Mouse (Mus musculus): ENCODE data around the gene Tssk6. TPM values are rescaled to one million over a fixed set of nuclear protein-coding genes. Genes with fewer than 3 reads are reported as not detected.
"Not testable (repeated sequence)": the region's sequence is repeated elsewhere in the genome, so short reads cannot be mapped to it uniquely, and the experiment has no call there.

The Tssk6 gene
- polyA plus RNA-seq, 1 experiment = 1.3 TPM

GRCm38 (mm10) chr8:69935431-69935830, 33.4 kb downstream of the Tssk6 start:
- Histone ChIP-seq H3K4me3 (replicated peaks) (peak overlapping the region; percentile 76), H3K36me3 (replicated peaks; ENCODE audit: low read length) (peaks cover 79% of the 10 kb centered on the region), H3K4me1 (peaks cover 96% of the 10 kb centered on the region), H3K27me3 (replicated peaks) (no peaks in the 10 kb centered on the region), H3K9me3 (no peaks in the 10 kb centered on the region)
- no peak for TF ChIP-seq GATA1 (IDR thresholded peaks at IDR 0.05; ENCODE audit: borderline replicate concordance, low read length)
- TF ChIP-seq FLI1 (IDR thresholded peaks at IDR 0.05; ENCODE audit: low read length) = no peak

- Histone ChIP-seq H3K4me3 (replicated peaks) (peak overlapping the region; percentile 76), H3K4me1 (peaks cover 96% of the 10 kb centered on the region), H3K36me3 (replicated peaks; ENCODE audit: low read length) (peaks cover 77% of the 10 kb centered on the region), H3K9me3 (no peaks in the 10 kb centered on the region), H3K27me3 (replicated peaks) (no peaks in the 10 kb centered on the region)
- TF ChIP-seq FLI1 (IDR thresholded peaks at IDR 0.05; ENCODE audit: low read length) (no peak), GATA1 (IDR thresholded peaks at IDR 0.05; ENCODE audit: borderline replicate concordance, low read length) (no peak)
Measured at GRCm38 (mm10) chr8:69936050-69936794, 34.2 kb downstream of the Tssk6 start.

GRCm38 (mm10) chr8:69937466-69937865, 35.5 kb downstream of the Tssk6 start:
- Histone ChIP-seq H3K4me3 (replicated peaks) (peak overlapping the region; percentile 53), H3K4me1 (peaks cover 99% of the 10 kb centered on the region), H3K9me3 (no peaks in the 10 kb centered on the region), H3K36me3 (replicated peaks; ENCODE audit: low read length) (peaks cover 79% of the 10 kb centered on the region), H3K27me3 (replicated peaks) (no peaks in the 10 kb centered on the region)
- TF ChIP-seq GATA1 (IDR thresholded peaks at IDR 0.05; ENCODE audit: borderline replicate concordance, low read length) (no peak), FLI1 (IDR thresholded peaks at IDR 0.05; ENCODE audit: low read length) (no peak)

GRCm38 (mm10) chr8:69938245-69938982, 36.4 kb downstream of the Tssk6 start:
- peak; percentile 38; the same call in 1 of the 3 replicates for TF ChIP-seq GATA1 (IDR thresholded peaks at IDR 0.05; ENCODE audit: borderline replicate concordance, low read length)
- TF ChIP-seq FLI1 (IDR thresholded peaks at IDR 0.05; ENCODE audit: low read length) = no peak
- H3K4me3 ChIP-seq (replicated peaks) = peak overlapping the region; percentile 74
- H3K36me3 ChIP-seq (replicated peaks; ENCODE audit: low read length) = peaks cover 78% of the 10 kb centered on the region
- peaks cover 98% of the 10 kb centered on the region for H3K4me1 ChIP-seq
- no peaks in the 10 kb centered on the region for H3K9me3 ChIP-seq
- H3K27me3 ChIP-seq (replicated peaks) = no peaks in the 10 kb centered on the region

- no peaks in the 10 kb centered on the region for H3K9me3 ChIP-seq
- H3K27me3 ChIP-seq (replicated peaks) = no peaks in the 10 kb centered on the region
- peak overlapping the region; percentile 78 for H3K4me3 ChIP-seq (replicated peaks)
- H3K4me1 ChIP-seq = peaks cover 98% of the 10 kb centered on the region
- peaks cover 79% of the 10 kb centered on the region for H3K36me3 ChIP-seq (replicated peaks; ENCODE audit: low read length)
- TF ChIP-seq GATA1 (IDR thresholded peaks at IDR 0.05; ENCODE audit: borderline replicate concordance, low read length) (no peak), FLI1 (IDR thresholded peaks at IDR 0.05; ENCODE audit: low read length) (no peak)
Measured at GRCm38 (mm10) chr8:69939633-69940032, 37.6 kb downstream of the Tssk6 start.

GRCm38 (mm10) chr8:69940386-69940785, 38.4 kb downstream of the Tssk6 start:
- Histone ChIP-seq H3K4me3 (replicated peaks) (peak overlapping the region; percentile 78), H3K27me3 (replicated peaks) (no peaks in the 10 kb centered on the region), H3K9me3 (no peaks in the 10 kb centered on the region), H3K36me3 (replicated peaks; ENCODE audit: low read length) (peaks cover 77% of the 10 kb centered on the region), H3K4me1 (peaks cover 98% of the 10 kb centered on the region)
- TF ChIP-seq GATA1 (IDR thresholded peaks at IDR 0.05; ENCODE audit: borderline replicate concordance, low read length) (no peak), FLI1 (IDR thresholded peaks at IDR 0.05; ENCODE audit: low read length) (no peak)

- not testable (repeated sequence) for H3K4me3 ChIP-seq (replicated peaks); H3K9me3 ChIP-seq; H3K27me3 ChIP-seq (replicated peaks)
- Histone ChIP-seq H3K4me1 (peaks cover 92% of the 10 kb centered on the region), H3K36me3 (replicated peaks; ENCODE audit: low read length) (peaks cover 77% of the 10 kb centered on the region)
Measured at GRCm38 (mm10) chr8:69942495-69942894, 40.5 kb downstream of the Tssk6 start.

GRCm38 (mm10) chr8:69950300-69950699, 48.3 kb downstream of the Tssk6 start:
- no peak overlapping the region for H3K4me3 ChIP-seq (replicated peaks)
- no peaks in the 10 kb centered on the region for H3K27me3 ChIP-seq (replicated peaks)
- peaks cover 90% of the 10 kb centered on the region for H3K4me1 ChIP-seq
- no peak for TF ChIP-seq GATA1 (IDR thresholded peaks at IDR 0.05; ENCODE audit: borderline replicate concordance, low read length)
- no peak for TF ChIP-seq FLI1 (IDR thresholded peaks at IDR 0.05; ENCODE audit: low read length)
- no peaks in the 10 kb centered on the region for H3K9me3 ChIP-seq
- H3K36me3 ChIP-seq (replicated peaks; ENCODE audit: low read length) = peaks cover 74% of the 10 kb centered on the region

Other genes with a start within 250 kb of the Tssk6 start
- gene Zfp964, start 247.7 kb upstream of the Tssk6 start, polyA plus RNA-seq (2012; ENCODE audit: insufficient read depth, low replicate concordance) = not detected in 2 replicates
- 0.32 TPM in 1 of 2 replicates, not detected in the other for gene Zfp869, start 191.5 kb upstream of the Tssk6 start, polyA plus RNA-seq (2012; ENCODE audit: insufficient read depth, low replicate concordance)
- gene Zfp963, start 152.2 kb upstream of the Tssk6 start, polyA plus RNA-seq (2012; ENCODE audit: insufficient read depth, low replicate concordance) = 0.22 TPM in 1 of 2 replicates, not detected in the other
- not detected in 2 replicates for gene Gm20422, start 127.3 kb upstream of the Tssk6 start, polyA plus RNA-seq (2012; ENCODE audit: insufficient read depth, low replicate concordance)
- 21.5 and 34.8 TPM in 2 replicates for gene Atp13a1, start 111.0 kb upstream of the Tssk6 start, polyA plus RNA-seq (2012; ENCODE audit: insufficient read depth, low replicate concordance)
- not detected in 2 replicates for gene Zfp866, start 111.0 kb upstream of the Tssk6 start, polyA plus RNA-seq (2012; ENCODE audit: insufficient read depth, low replicate concordance)
- gene Gmip, start 93.5 kb upstream of the Tssk6 start, polyA plus RNA-seq (2012; ENCODE audit: insufficient read depth, low replicate concordance) = 7.0 and 14.6 TPM in 2 replicates
- 0.08 TPM in 1 of 2 replicates, not detected in the other for gene Lpar2, start 79.8 kb upstream of the Tssk6 start, polyA plus RNA-seq (2012; ENCODE audit: insufficient read depth, low replicate concordance)
- 1.7 TPM in 1 of 2 replicates, not detected in the other for gene Pbx4, start 69.7 kb upstream of the Tssk6 start, polyA plus RNA-seq (2012; ENCODE audit: insufficient read depth, low replicate concordance)
- gene Cilp2, start 14.5 kb upstream of the Tssk6 start, polyA plus RNA-seq (2012; ENCODE audit: insufficient read depth, low replicate concordance) = 0.20 TPM in 1 of 2 replicates, not detected in the other
- gene Ndufa13, start 374 bp downstream of the Tssk6 start, polyA plus RNA-seq (2012; ENCODE audit: insufficient read depth, low replicate concordance) = 31.7 and 195 TPM in 2 replicates
- gene Yjefn3, start 528 bp downstream of the Tssk6 start, polyA plus RNA-seq (2012; ENCODE audit: insufficient read depth, low replicate concordance) = 4.7 and 13.7 TPM in 2 replicates
- gene Gatad2a, start 94.2 kb downstream of the Tssk6 start, polyA plus RNA-seq (2012; ENCODE audit: insufficient read depth, low replicate concordance) = 83.9 and 88.5 TPM in 2 replicates
- gene Mau2, start 140.6 kb downstream of the Tssk6 start, polyA plus RNA-seq (2012; ENCODE audit: insufficient read depth, low replicate concordance) = 6.5 and 11.5 TPM in 2 replicates
- 38.9 and 42.3 TPM in 2 replicates for gene Sugp1, start 140.6 kb downstream of the Tssk6 start, polyA plus RNA-seq (2012; ENCODE audit: insufficient read depth, low replicate concordance)
- gene Tm6sf2, start 170.7 kb downstream of the Tssk6 start, polyA plus RNA-seq (2012; ENCODE audit: insufficient read depth, low replicate concordance) = 0.34 TPM in 1 of 2 replicates, not detected in the other
- gene Hapln4, start 181.3 kb downstream of the Tssk6 start, polyA plus RNA-seq (2012; ENCODE audit: insufficient read depth, low replicate concordance) = not detected in 2 replicates
- gene Ncan, start 218.7 kb downstream of the Tssk6 start, polyA plus RNA-seq (2012; ENCODE audit: insufficient read depth, low replicate concordance) = not detected in 2 replicates
- gene Nr2c2ap, start 229.1 kb downstream of the Tssk6 start, polyA plus RNA-seq (2012; ENCODE audit: insufficient read depth, low replicate concordance) = 14.3 TPM in 1 of 2 replicates, not detected in the other
- gene Rfxank, start 237.0 kb downstream of the Tssk6 start, polyA plus RNA-seq (2012; ENCODE audit: insufficient read depth, low replicate concordance) = 8.9 and 18.5 TPM in 2 replicates
- 20.7 and 53.5 TPM in 2 replicates for gene Borcs8, start 237.3 kb downstream of the Tssk6 start, polyA plus RNA-seq (2012; ENCODE audit: insufficient read depth, low replicate concordance)
- 1.3 and 1.9 TPM in 2 replicates for gene Mef2b, start 237.5 kb downstream of the Tssk6 start, polyA plus RNA-seq (2012; ENCODE audit: insufficient read depth, low replicate concordance)

Measured in megakaryocyte, embryonic 14.5 days (primary cell).